8 mouse cellular contexts compared by ENCODE assay signal in the genomic region with DNA sequence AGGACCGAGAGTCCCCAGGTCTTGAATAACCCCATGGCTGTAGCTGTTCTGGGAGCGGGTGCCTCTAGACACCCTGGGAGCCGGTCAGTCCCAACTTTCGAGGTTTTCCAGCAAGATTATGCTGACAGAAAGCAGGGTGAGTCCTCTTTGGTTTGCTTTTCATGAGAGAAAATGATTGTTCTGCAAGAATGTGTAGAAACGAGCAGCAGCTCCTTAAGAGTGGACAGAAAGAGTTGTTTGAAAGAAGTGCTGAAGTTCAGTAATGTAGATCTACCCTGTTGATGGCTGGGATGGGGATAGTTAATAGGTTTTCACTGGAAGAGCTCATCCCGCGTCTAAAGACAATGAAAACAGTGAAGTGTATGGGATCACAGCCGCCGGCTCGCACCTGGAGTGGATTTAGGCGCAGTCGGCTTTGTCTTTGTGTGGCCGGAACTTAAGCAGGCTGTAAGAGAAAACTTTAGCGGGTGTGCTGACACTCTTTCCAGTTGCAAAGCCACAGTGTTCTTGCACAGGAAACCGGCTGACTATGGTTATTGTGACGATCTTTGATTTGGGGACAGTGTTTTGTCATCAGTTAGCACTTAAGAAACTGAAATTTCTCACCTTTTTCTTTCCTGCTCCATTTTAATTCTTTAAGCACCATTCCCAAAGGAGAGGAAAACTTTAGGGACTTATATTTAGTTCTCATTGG. TPM values are rescaled to one million over a fixed set of nuclear protein-coding genes. Genes with fewer than 3 reads are reported as not detected.
DNase-seq lines count a peak whose midpoint lies in the region; ATAC-seq and TF ChIP-seq lines count a peak whose summit lies in the region.

No protein-coding gene starts in this region.

- H3K9ac ChIP-seq in lung, embryonic 15.5 days = no peak overlapping the region
- peak overlapping the region; percentile 49; the same call in 1 of the 2 replicates for H3K9ac ChIP-seq in forebrain, postnatal 0 days
- H3K9ac ChIP-seq in liver, embryonic 15.5 days = no peak overlapping the region
- H3K9ac ChIP-seq in stomach, embryonic 16.5 days (ENCODE audit: low read length) = peak overlapping the region; percentile 58

- no peaks in the 10 kb centered on the region for H3K36me3 ChIP-seq in lung, embryonic 15.5 days
- H3K36me3 ChIP-seq in forebrain, postnatal 0 days (ENCODE audit: insufficient read depth) = no peaks in the 10 kb centered on the region
- H3K36me3 ChIP-seq in liver, embryonic 15.5 days (replicated peaks) = no peaks in the 10 kb centered on the region
- no peaks in the 10 kb centered on the region for H3K36me3 ChIP-seq in stomach, embryonic 16.5 days (ENCODE audit: control insufficient read depth, insufficient read depth, low read length)

- peaks cover 9% of the 10 kb centered on the region; the same call in 1 of the 2 replicates for H3K4me1 ChIP-seq in lung, embryonic 15.5 days
- no peaks in the 10 kb centered on the region for H3K4me1 ChIP-seq in forebrain, postnatal 0 days (ENCODE audit: insufficient read depth)
- no peaks in the 10 kb centered on the region for H3K4me1 ChIP-seq in liver, embryonic 15.5 days (replicated peaks)
- H3K4me1 ChIP-seq in stomach, embryonic 16.5 days (ENCODE audit: control insufficient read depth, insufficient read depth, low read length) = peaks cover 10% of the 10 kb centered on the region; the same call in 1 of the 2 replicates

- peaks cover 47% of the 10 kb centered on the region for H3K27me3 ChIP-seq in lung, embryonic 15.5 days
- peaks cover 17% of the 10 kb centered on the region for H3K27me3 ChIP-seq in forebrain, postnatal 0 days (ENCODE audit: insufficient read depth, low read length)
- peaks cover 51% of the 10 kb centered on the region for H3K27me3 ChIP-seq in liver, embryonic 15.5 days
- peaks cover 32% of the 10 kb centered on the region for H3K27me3 ChIP-seq in stomach, embryonic 16.5 days (ENCODE audit: control insufficient read depth, insufficient read depth, low read length)

- DNase-seq in lung, postnatal 4 days = no peak
- peak; percentile 24 for DNase-seq in forebrain, postnatal 0 days
- no peak for DNase-seq in layer of hippocampus, postnatal 36 days
- DNase-seq in gastrocnemius, postnatal 25 days = no peak
- no peak for DNase-seq in adrenal gland, postnatal 14 days

- whole genome bisulfite sequencing in lung, embryonic 15.5 days = 3% methylated on average over 16 of the region's 16 CpGs
- WGBS in forebrain, postnatal 0 days = 2% methylated on average over 16 of the region's 16 CpGs
- WGBS in liver, embryonic 15.5 days (ENCODE audit: insufficient replicate concordance) = 3% methylated on average over 16 of the region's 16 CpGs
- WGBS in stomach, embryonic 16.5 days = 4% methylated on average over 16 of the region's 16 CpGs

- no peak for TF ChIP-seq CTCF in forebrain, postnatal 0 days (IDR thresholded peaks at IDR 0.05; ENCODE audit: low read depth)

- ATAC-seq in lung, embryonic 15.5 days (ENCODE audit: borderline replicate concordance, extremely low read depth, low FRiP score, low TSS enrichment) = no peak
- no peak for ATAC-seq in forebrain, postnatal 0 days
- no peak for ATAC-seq in liver, embryonic 15.5 days (ENCODE audit: insufficient read depth)
- no peak for ATAC-seq in stomach, embryonic 16.5 days (ENCODE audit: insufficient read depth, low FRiP score)

- H3K27ac ChIP-seq in lung, embryonic 15.5 days = no peak overlapping the region
- H3K27ac ChIP-seq in forebrain, postnatal 0 days (ENCODE audit: low read depth, low read length) = no peak overlapping the region
- no peak overlapping the region for H3K27ac ChIP-seq in liver, embryonic 15.5 days (replicated peaks)
- no peak overlapping the region for H3K27ac ChIP-seq in stomach, embryonic 16.5 days (ENCODE audit: low read length)

- H3K4me3 ChIP-seq in lung, embryonic 15.5 days = peak overlapping the region; percentile 40
- peak overlapping the region; percentile 49 for H3K4me3 ChIP-seq in forebrain, postnatal 0 days (ENCODE audit: low read depth, low read length)
- 0 out of 2 replicates have a peak overlapping the region, but pooled peaks have one; percentile 12 for H3K4me3 ChIP-seq in liver, embryonic 15.5 days (replicated peaks)
- H3K4me3 ChIP-seq in stomach, embryonic 16.5 days (replicated peaks; ENCODE audit: low read length) = peak overlapping the region; percentile 56

- peak overlapping the region; percentile 69 for H3K4me2 ChIP-seq in lung, embryonic 15.5 days
- peak overlapping the region; percentile 90 for H3K4me2 ChIP-seq in forebrain, postnatal 0 days (ENCODE audit: low read depth)
- H3K4me2 ChIP-seq in liver, embryonic 15.5 days = peak overlapping the region; percentile 44
- H3K4me2 ChIP-seq in stomach, embryonic 16.5 days (ENCODE audit: low read depth, low read length) = peak overlapping the region; percentile 84

- no peaks in the 10 kb centered on the region for H3K9me3 ChIP-seq in lung, embryonic 15.5 days
- no peaks in the 10 kb centered on the region for H3K9me3 ChIP-seq in forebrain, postnatal 0 days (ENCODE audit: low read length)
- H3K9me3 ChIP-seq in liver, embryonic 15.5 days (replicated peaks) = no peaks in the 10 kb centered on the region
- H3K9me3 ChIP-seq in stomach, embryonic 16.5 days (replicated peaks; ENCODE audit: control insufficient read depth, low read length) = no peaks in the 10 kb centered on the region

RNA-seq across cellular contexts. Expression of a gene that starts 9.7 kb away (rescaled TPM):
- not detected in 2 replicates for polyA plus RNA-seq in lung, embryonic 15.5 days (2015; fragmentation: Nextera tagmentation; extraction: Ambion mirVana)
- 1.3 and 1.5 TPM in 2 replicates for total RNA-seq in forebrain, postnatal 0 days (2014; rRNA removed)
- 0.18 and 0.19 TPM in 2 replicates for polyA plus RNA-seq in forebrain, postnatal 0 days (2015; fragmentation: Nextera tagmentation; extraction: Ambion mirVana)
- polyA plus RNA-seq in liver, embryonic 15.5 days (2015; fragmentation: Nextera tagmentation; extraction: Ambion mirVana) = not detected in 2 replicates
- polyA plus RNA-seq in stomach, embryonic 16.5 days (2015; fragmentation: Nextera tagmentation; extraction: Ambion mirVana) = 0.22 and 0.28 TPM in 2 replicates
- total RNA-seq in layer of hippocampus, postnatal 36 days (2021) = under 1 TPM; 0.25 TPM
- total RNA-seq in gastrocnemius, postnatal 25 days (2021) = not detected
- total RNA-seq in adrenal gland, postnatal 14 days (2021) = 0.37 TPM in 1 of 2 replicates, not detected in the other

Comparison
In these comparisons a context has a peak if more than half of its experiments do, and no peak if none do; other contexts are left out.
1. H3K9ac ChIP-seq: peak in forebrain, postnatal 0 days (single experiment) and stomach, embryonic 16.5 days (single experiment); none in lung, embryonic 15.5 days (single experiment) and liver, embryonic 15.5 days (single experiment).
2. Peak in every context shown above with its lines, with median percentiles within 50 percentile points of each other: H3K4me2 ChIP-seq and H3K4me3 ChIP-seq.